Mouse (Mus musculus) heart, embryonic 14.5 days (tissue): ENCODE results near the gene Faah. TPM values are rescaled to one million over a fixed set of nuclear protein-coding genes. Genes with fewer than 3 reads are reported as not detected.

ENCODE experiments used
- ATAC-seq: fragments of 200-750 bp; cut with Nextera tagmentation; 2 replicates; pipeline ENCODE4 v1.8.0; 2017; ENCODE audit warnings: low read depth, moderate TSS enrichment; ENCODE audit not compliant: insufficient number of reproducible peaks, insufficient read depth, low FRiP score
- H3K27ac ChIP-seq, 2 experiments: fragments of 200-500 bp in 1 of 2; fragments of 300-500 bp in 1 of 2; sonication (generic) in 1 of 2; replicated peaks in 1 of 2; 2 replicates each; pipeline ENCODE4 v1.5.1; 2012 to 2014; ENCODE audit warnings: low read depth in 2 of 2, low read length in 2 of 2, control low read depth in 1 of 2, mild to moderate bottlenecking in 1 of 2, mixed read lengths in 1 of 2; ENCODE audit not compliant: control insufficient read depth in 1 of 2, insufficient read depth in 1 of 2
- H3K27me3 ChIP-seq: fragments of 300-500 bp; sonication (generic); 2 replicates; pipeline ENCODE4 v1.6.1; 2014; ENCODE audit warnings: mild to moderate bottlenecking, low read length, control low read depth; ENCODE audit not compliant: control insufficient read depth, insufficient read depth
- H3K36me3 ChIP-seq: fragments of 300-500 bp; sonication (generic); 2 replicates; pipeline ENCODE4 v1.6.1; 2014; ENCODE audit warnings: mild to moderate bottlenecking, control low read depth, low read length, mixed read lengths; ENCODE audit not compliant: control insufficient read depth, insufficient read depth
- H3K4me1 ChIP-seq, 2 experiments: fragments of 200-500 bp in 1 of 2; fragments of 300-500 bp in 1 of 2; sonication (generic) in 1 of 2; 2 replicates each; pipeline ENCODE4 v1.6.1; 2012 to 2014; ENCODE audit warnings: low read length in 2 of 2, control low read depth in 1 of 2, mixed read lengths in 1 of 2; ENCODE audit not compliant: control insufficient read depth in 2 of 2, insufficient read depth in 2 of 2
- H3K4me2 ChIP-seq: fragments of 300-500 bp; sonication (generic); 2 replicates; pipeline ENCODE4 v1.6.1; 2014; ENCODE audit warnings: mild to moderate bottlenecking, low read length
- H3K4me3 ChIP-seq, 2 experiments: fragments of 200-500 bp in 1 of 2; fragments of 300-500 bp in 1 of 2; sonication (generic) in 1 of 2; 2 replicates each; pipeline ENCODE4 v1.5.1; 2012 to 2014; ENCODE audit warnings: low read length in 2 of 2, mild to moderate bottlenecking in 2 of 2, control low read depth in 1 of 2, low read depth in 1 of 2, moderate library complexity in 1 of 2; ENCODE audit not compliant: control insufficient read depth in 1 of 2, insufficient read depth in 1 of 2
- H3K9ac ChIP-seq: fragments of 300-500 bp; sonication (generic); 2 replicates; pipeline ENCODE4 v1.6.1; 2014; ENCODE audit warnings: mild to moderate bottlenecking, low read length
- H3K9me3 ChIP-seq: fragments of 300-500 bp; sonication (generic); 2 replicates; pipeline ENCODE4 v1.6.1; 2016; ENCODE audit warnings: low read length, control low read depth; ENCODE audit not compliant: control insufficient read depth
- WGBS: fragments of 180-500 bp; shearing (Covaris S2); extraction: QIAGEN DNeasy Blood & Tissue Kit; methylation state at CpG from one replicate; pipeline ENCODE4 v1.1.7; 2014; 5-methylcytosine and 5-hydroxymethylcytosine counted together
- polyA plus RNA-seq: library from polyadenylated mRNA; unstranded; fragments of >200 nt; fragmentation: Nextera tagmentation; extraction: Ambion mirVana; gene quantifications from 2 replicates; pipeline ENCODE4 v1.2.1, GENCODE M21; 2014

Gene Faah
- polyA plus RNA-seq, 1 experiment from 2014 or later: 1.9 TPM

DNA sequence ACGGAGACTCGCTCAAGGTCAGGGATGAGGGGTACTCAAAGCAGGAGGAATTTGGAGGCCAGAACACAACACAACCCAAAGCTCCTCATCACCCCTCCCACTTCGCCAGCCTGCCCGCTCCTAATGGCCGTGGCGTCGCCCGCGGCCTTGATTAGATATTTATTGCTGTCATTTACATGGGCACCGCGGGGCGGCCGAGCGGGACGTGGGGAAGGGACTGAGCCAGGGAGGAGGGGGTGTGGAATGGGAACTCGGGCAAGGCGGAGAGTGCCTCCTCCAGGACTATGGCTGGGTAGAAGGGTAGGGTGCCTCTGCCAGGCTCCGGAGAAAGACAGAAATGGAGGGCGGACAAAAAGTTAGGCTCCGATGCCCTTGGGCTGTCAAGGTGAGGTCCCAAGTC, 81.1 kb downstream of the Faah start:
- Histone ChIP-seq H3K9me3 (no peaks in the 10 kb centered on the region), H3K36me3 (no peaks in the 10 kb centered on the region), H3K27me3 (peaks cover 99% of the 10 kb centered on the region), H3K4me2 (peak overlapping the region; percentile 43), H3K4me3 (peak overlapping the region in 1 of 2 experiments; percentile 21; a peak in 2 of 4 replicates), H3K4me1 (peaks cover 0 to 17% of the 10 kb centered on the region in 2 experiments; a peak in 3 of 4 replicates), H3K27ac (no peak overlapping the region), H3K9ac (no peak overlapping the region)
- WGBS: under 1% methylated on average over 20 of the region's 20 CpGs
- ATAC-seq: no peak

DNA sequence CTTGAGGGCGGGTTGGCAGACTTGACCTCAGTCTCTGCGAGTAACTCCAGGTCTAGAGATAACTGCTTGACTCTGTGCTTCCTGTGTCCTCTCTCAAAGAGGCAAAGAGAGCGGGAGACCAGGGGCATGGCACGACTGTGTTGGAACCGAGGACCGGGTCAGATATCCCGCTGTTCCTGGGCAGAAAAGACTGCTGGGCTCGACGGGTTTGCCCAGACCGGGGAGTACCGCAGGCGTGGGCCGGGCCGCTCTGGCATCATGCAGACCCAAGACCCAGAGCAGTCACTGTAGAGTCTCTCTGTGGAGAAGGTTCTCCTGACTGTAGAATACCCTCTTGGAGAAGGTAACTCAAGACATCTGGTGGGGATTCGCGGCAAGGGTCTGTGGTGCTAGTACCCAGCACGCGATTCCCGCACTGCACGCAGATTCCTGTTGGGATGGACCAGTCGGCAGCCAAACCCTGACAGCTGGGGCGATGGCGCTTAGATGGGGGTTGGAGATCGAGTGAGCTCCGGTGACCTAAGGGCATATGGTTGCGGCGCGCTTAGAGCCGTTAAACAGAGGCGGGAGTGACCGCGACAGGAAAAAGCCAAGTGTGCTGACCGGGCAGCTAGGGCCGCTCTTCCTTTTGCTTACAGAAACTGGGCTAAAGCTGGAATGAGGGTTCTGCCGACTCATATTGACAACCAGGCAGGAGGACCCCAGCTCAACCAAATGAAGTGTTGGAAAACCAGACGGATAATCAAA, 81.7 kb downstream of the Faah start:
- Histone ChIP-seq H3K27me3 (peaks cover 99% of the 10 kb centered on the region), H3K4me1 (peaks cover 0 to 17% of the 10 kb centered on the region in 2 experiments; a peak in 3 of 4 replicates), H3K4me2 (peak overlapping the region; percentile 43), H3K4me3 (peak overlapping the region in 1 of 2 experiments; percentile 21; a peak in 2 of 4 replicates), H3K36me3 (no peaks in the 10 kb centered on the region), H3K9ac (no peak overlapping the region), H3K27ac (no peak overlapping the region), H3K9me3 (no peaks in the 10 kb centered on the region)
- under 1% methylated on average over 36 of the region's 36 CpGs for WGBS
- no peak for ATAC-seq

DNA sequence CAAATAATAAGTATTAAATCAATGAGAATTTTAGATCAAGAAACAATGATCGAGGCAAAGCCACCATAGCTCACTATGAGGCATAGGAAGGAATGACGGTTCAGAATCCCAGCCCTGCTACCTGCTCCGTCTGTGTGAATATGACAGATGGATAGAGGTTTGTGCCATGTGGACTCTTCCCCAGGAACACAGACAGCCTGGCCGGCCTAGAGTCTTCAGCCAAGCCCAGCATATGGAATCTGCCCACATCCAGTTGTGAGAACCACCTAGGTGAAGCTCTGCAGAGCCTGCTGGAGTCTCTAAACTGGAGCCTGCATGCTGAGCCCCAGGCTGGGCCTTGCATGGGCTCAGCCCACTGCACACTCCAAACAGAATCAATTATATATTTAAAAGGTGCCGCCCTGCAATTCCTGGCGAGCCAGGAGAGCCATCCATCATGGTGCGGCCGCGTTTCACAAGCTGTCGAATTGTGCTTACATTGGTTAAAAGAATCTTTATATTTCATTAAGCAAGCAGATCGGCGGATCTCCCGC, 86.1 kb downstream of the Faah start:
- Histone ChIP-seq H3K9me3 (no peaks in the 10 kb centered on the region), H3K4me2 (no peak overlapping the region), H3K27ac (no peak overlapping the region), H3K27me3 (peaks cover 97% of the 10 kb centered on the region), H3K36me3 (no peaks in the 10 kb centered on the region), H3K9ac (no peak overlapping the region), H3K4me3 (no peak overlapping the region), H3K4me1 (peaks cover 0 to 6% of the 10 kb centered on the region in 2 experiments; a peak in 1 of 4 replicates)
- no peak for ATAC-seq
- WGBS: 58% methylated on average over 13 of the region's 13 CpGs

DNA sequence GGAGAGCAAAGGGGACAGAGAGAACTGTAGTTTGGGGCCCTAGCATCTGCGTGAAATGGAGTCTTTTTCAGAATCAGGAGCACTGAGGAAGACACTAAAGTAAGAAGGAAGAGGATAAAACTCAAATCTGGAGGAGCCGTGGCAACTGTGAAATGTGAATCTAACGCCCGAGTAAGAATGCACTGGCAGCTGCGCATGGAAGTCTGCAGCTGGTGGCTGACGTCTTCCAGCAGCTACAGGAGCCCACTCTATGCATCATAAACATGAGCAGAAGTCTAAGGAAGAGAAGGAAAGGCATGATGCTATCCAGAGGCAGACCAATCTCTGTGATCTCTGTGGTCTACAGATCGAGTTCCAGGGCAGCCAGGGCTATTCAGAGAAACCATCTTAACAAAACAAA, 90.1 kb downstream of the Faah start:
- Histone ChIP-seq H3K27ac (no peak overlapping the region), H3K27me3 (peaks cover 80% of the 10 kb centered on the region), H3K4me3 (no peak overlapping the region), H3K36me3 (no peaks in the 10 kb centered on the region), H3K4me1 (no peaks in the 10 kb centered on the region), H3K4me2 (no peak overlapping the region), H3K9me3 (no peaks in the 10 kb centered on the region), H3K9ac (no peak overlapping the region)
- no peak for ATAC-seq
- 42% methylated on average over 7 of the region's 7 CpGs for WGBS

DNA sequence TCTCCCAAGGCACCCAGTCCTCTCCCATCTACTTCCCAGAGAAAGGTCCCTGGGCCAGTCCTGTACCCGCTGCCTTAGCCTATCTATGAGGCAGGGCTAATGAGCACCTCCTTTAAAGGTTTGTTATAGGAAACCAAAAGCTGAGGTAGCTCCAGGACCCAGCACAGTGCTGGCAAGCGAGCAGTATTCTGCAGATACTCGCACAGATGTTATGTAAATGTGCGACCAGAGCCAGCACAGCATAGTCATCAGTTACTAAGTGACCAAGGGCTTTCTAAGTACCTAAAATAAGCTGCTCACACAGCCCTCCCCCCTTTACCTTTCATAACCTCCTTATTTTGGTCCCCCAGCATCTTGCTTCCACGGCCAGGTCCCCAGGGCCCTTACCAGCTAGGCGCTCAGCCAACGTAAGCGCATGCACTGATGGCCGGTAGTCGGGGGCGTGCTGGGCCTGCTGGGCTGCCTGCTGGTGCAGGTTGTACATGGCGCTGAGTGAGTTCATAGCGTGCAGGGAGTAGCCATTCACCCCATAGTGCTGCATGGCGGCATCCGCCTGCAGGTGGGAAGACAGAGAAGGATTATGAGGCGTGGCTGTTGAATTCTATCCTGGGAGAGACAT, 94.4 kb downstream of the Faah start:
- H3K27me3 ChIP-seq: peaks cover 71% of the 10 kb centered on the region
- WGBS: 65% methylated on average over 16 of the region's 16 CpGs
- ATAC-seq: no peak
- no peak overlapping the region for H3K9ac ChIP-seq
- no peak overlapping the region for H3K4me3 ChIP-seq
- H3K27ac ChIP-seq: no peak overlapping the region
- H3K4me2 ChIP-seq: no peak overlapping the region
- no peaks in the 10 kb centered on the region for H3K36me3 ChIP-seq
- no peaks in the 10 kb centered on the region for H3K4me1 ChIP-seq
- no peaks in the 10 kb centered on the region for H3K9me3 ChIP-seq

DNA sequence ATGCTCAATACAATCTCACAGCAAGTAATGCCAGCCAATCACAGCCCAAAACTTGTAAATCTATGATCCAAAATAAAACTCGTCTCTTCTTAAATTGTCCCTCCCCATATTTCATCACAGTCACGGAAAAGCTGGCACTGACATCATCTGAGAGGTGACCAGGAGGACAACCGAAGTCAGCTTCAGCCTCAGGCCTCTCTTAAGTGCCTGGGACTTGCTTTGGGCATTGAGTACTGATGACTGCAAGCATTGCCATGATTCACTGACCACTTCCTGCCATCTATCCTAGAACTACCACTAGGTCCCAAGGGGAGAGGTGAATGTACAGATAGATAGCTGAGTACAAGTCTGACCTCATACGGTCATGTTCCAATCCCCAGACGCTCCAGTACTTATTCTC, 95.0 kb downstream of the Faah start:
- no peak overlapping the region for H3K27ac ChIP-seq
- 68% methylated on average over 5 of the region's 5 CpGs for WGBS
- H3K4me3 ChIP-seq: no peak overlapping the region
- H3K4me2 ChIP-seq: no peak overlapping the region
- no peak overlapping the region for H3K9ac ChIP-seq
- H3K27me3 ChIP-seq: peaks cover 71% of the 10 kb centered on the region
- ATAC-seq: no peak
- H3K36me3 ChIP-seq: no peaks in the 10 kb centered on the region
- H3K9me3 ChIP-seq: no peaks in the 10 kb centered on the region
- H3K4me1 ChIP-seq: no peaks in the 10 kb centered on the region

DNA sequence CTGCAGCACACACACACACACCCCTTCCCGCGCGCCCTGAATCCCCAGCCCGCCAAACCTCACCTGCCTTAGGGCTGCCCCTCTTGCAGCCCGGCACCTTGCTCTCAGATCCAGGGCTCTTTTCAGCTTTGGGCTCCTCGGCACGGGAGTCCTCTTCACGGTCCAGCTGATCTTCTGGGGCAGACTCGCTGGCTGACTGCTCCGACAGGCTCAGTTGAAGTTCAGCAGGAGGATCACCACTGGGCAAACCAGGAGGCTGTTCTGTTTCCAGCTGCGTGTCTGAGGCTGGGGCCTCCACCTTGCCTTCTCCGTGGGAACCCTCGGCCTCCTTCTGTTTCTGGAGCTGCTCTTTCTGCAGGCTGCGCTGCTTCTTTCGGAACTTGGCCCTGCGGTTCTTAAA, 97.8 kb downstream of the Faah start:
- H3K4me3 ChIP-seq: no peak overlapping the region
- no peak overlapping the region for H3K27ac ChIP-seq
- no peak overlapping the region for H3K4me2 ChIP-seq
- H3K4me1 ChIP-seq: no peaks in the 10 kb centered on the region
- H3K9ac ChIP-seq: no peak overlapping the region
- H3K27me3 ChIP-seq: peaks cover 75% of the 10 kb centered on the region
- 69% methylated on average over 16 of the region's 16 CpGs for whole genome bisulfite sequencing
- H3K9me3 ChIP-seq: no peaks in the 10 kb centered on the region
- H3K36me3 ChIP-seq: no peaks in the 10 kb centered on the region
- no peak for ATAC-seq
